Mouse (Mus musculus) C2C12 (cell line): ENCODE data around the gene Gm5134.

ENCODE experiments used
- CTCF ChIP-seq: IDR thresholded peaks from one replicate; pipeline ENCODE4 v1.5.1; 2011; ENCODE audit not compliant: control insufficient read depth, insufficient read depth, insufficient read length
- FOSL1 ChIP-seq: IDR thresholded peaks from one replicate; pipeline ENCODE4 v1.8.0; 2011; ENCODE audit warnings: mild to moderate bottlenecking, low read length; ENCODE audit not compliant: poor library complexity, insufficient read depth, severe bottlenecking
- MAX ChIP-seq: IDR thresholded peaks from one replicate; pipeline ENCODE4 v1.6.1; 2011; ENCODE audit warnings: mild to moderate bottlenecking, control low read depth

DNA sequence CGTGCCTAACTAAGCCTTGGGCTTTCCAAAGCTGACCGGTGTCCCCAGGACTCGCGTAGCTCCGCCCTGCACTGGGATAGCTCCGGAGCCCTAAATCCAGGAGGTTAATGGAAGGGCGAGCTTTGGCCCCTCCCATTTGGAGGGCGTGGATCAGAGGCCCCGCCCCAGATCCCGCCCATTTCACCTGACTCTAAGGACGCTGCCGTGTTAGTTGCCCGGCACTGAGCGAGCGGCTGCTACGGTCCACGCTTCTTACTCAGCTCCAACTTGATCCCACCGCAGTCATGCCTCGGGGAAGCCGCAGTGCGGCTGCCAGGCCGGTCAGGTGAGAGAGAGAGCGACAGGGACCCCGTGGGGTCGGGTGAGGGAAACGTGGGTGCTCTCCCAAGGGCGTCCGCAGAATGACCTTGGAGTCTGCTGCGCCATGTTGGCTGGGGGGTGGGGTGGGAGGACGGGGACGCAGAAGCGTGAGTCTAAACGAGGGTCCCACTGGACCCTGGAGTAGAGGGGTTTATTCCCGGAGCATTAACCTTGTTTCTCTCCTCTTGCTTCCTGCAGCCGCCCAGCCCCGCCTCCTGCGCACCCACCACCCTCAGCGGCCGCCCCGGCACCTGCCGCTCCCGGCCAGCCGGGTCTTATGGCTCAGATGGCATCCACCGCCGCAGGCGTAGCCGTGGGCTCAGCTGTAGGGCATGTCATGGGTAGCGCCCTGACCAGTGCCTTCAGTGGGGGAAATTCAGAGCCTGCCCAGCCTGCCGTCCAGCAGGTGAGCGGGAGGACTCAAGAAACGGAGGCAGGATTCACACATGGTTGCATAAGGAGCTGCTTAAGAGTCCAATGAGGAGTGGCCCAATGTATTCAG lies 18.4 kb upstream of the Gm5134 start, which contains the start of gene Mmp11:
- TF ChIP-seq CTCF (no peak), FOSL1 (no peak), MAX (no peak)
